Mouse (Mus musculus): ENCODE measurements at regions not wholly inside any gene's neighbourhood (a gene's known extent, or its start where the extent isn't known, plus 50 kb on each side); places are given as distances from the start of the nearest gene placed in this dataset.

DNA sequence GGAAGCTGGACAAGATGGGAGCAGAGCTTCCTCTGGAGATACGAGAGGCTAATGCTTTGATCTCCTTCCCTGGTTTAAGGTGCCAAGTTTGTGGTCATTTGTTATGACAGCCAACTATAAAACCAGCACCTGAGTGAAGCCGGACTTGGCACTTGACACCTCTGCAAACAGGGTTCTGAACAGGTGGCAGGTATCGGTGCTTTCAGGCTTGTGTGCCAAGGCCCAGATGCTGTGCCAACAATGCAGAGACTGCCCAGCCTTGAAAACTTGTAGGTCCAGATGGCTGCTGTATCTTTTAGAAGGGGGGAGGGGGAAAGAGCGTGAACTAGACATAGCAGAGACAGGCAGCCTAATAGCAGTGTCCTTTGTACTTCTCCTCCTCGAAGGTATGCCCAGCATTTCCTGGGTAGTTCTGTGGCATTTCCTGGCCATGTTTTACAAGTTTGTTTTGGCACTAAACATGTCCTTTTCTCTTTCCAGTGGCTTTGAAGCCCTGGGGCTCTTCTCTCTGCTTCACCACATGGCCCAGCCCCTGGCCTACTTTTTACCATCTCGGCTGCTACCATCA lies 196.3 kb upstream of the Maf start:
- no peaks in the 10 kb centered on the region for H3K27me3 ChIP-seq (ENCODE audit: control insufficient read depth, insufficient read depth, low read length)
- no peak for ATAC-seq (ENCODE audit: insufficient read depth, low FRiP score)
- H3K36me3 ChIP-seq (ENCODE audit: control insufficient read depth, insufficient read depth, low read length): no peaks in the 10 kb centered on the region
- H3K27ac ChIP-seq (ENCODE audit: low read length): no peak overlapping the region
- no peak overlapping the region for H3K9ac ChIP-seq (ENCODE audit: low read length)
- no peaks in the 10 kb centered on the region for H3K9me3 ChIP-seq (replicated peaks; ENCODE audit: control insufficient read depth, low read length)
- no peak overlapping the region for H3K4me3 ChIP-seq (replicated peaks; ENCODE audit: low read length)
- 68% methylated on average over 6 of the region's 6 CpGs for WGBS
- no peak overlapping the region for H3K4me2 ChIP-seq (ENCODE audit: low read depth, low read length)
- no peaks in the 10 kb centered on the region for H3K4me1 ChIP-seq (ENCODE audit: control insufficient read depth, insufficient read depth, low read length)

GRCm38 (mm10) chr8:115897521-115898178 lies 190.1 kb upstream of the Maf start:
- whole genome bisulfite sequencing: 37% methylated on average over 6 of the region's 6 CpGs

DNA sequence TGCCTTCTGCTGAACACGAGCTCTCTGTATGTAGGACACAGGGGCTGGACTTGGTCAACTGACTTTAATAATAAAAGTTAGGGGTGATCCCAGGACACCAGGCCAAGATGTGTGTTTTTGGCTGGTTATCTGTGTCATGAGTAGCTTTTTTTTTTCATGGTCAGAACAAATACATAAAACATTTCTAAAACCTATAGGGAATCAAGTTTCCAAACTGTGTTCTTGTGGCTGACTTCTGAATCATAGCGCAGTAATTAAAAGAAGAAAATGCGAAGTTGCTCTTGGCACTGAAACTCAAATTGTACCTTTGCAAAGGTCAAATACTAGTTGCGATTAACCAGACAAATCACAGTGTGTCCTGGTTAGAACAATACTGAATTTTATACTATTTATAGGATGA lies 189.5 kb upstream of the Maf start:
- H3K4me1 ChIP-seq (ENCODE audit: control insufficient read depth, insufficient read depth, low read length): no peaks in the 10 kb centered on the region
- H3K9ac ChIP-seq (ENCODE audit: low read length): no peak overlapping the region
- no peak overlapping the region for H3K4me3 ChIP-seq (replicated peaks; ENCODE audit: low read length)
- no peaks in the 10 kb centered on the region for H3K27me3 ChIP-seq (ENCODE audit: control insufficient read depth, insufficient read depth, low read length)
- no peak for ATAC-seq (ENCODE audit: insufficient read depth, low FRiP score)
- no peak overlapping the region for H3K27ac ChIP-seq (ENCODE audit: low read length)
- H3K36me3 ChIP-seq (ENCODE audit: control insufficient read depth, insufficient read depth, low read length): no peaks in the 10 kb centered on the region
- no peak overlapping the region for H3K4me2 ChIP-seq (ENCODE audit: low read depth, low read length)
- no peaks in the 10 kb centered on the region for H3K9me3 ChIP-seq (replicated peaks; ENCODE audit: control insufficient read depth, low read length)
- 68% methylated on average over 4 of the region's 4 CpGs for WGBS

More at GRCm38 (mm10) chr8:115897521-115898178, 190.1 kb upstream of the Maf start:
- H3K4me2 ChIP-seq (ENCODE audit: low read depth, low read length): no peak overlapping the region
- H3K4me3 ChIP-seq (replicated peaks; ENCODE audit: low read length): no peak overlapping the region
- no peaks in the 10 kb centered on the region for H3K27me3 ChIP-seq (ENCODE audit: control insufficient read depth, insufficient read depth, low read length)
- H3K36me3 ChIP-seq (ENCODE audit: control insufficient read depth, insufficient read depth, low read length): no peaks in the 10 kb centered on the region
- H3K9me3 ChIP-seq (replicated peaks; ENCODE audit: control insufficient read depth, low read length): no peaks in the 10 kb centered on the region
- H3K27ac ChIP-seq (ENCODE audit: low read length): 0 out of 2 replicates have a peak overlapping the region, but pooled peaks have one; percentile 25
- no peaks in the 10 kb centered on the region for H3K4me1 ChIP-seq (ENCODE audit: control insufficient read depth, insufficient read depth, low read length)
- peak; percentile 74; the same call in 1 of the 2 replicates for ATAC-seq (ENCODE audit: insufficient read depth, low FRiP score)
- H3K9ac ChIP-seq (ENCODE audit: low read length): no peak overlapping the region

- Histone ChIP-seq H3K9me3 (replicated peaks; ENCODE audit: control insufficient read depth, low read length) (no peaks in the 10 kb centered on the region), H3K27ac (ENCODE audit: low read length) (no peak overlapping the region), H3K36me3 (ENCODE audit: control insufficient read depth, insufficient read depth, low read length) (no peaks in the 10 kb centered on the region), H3K27me3 (ENCODE audit: control insufficient read depth, insufficient read depth, low read length) (no peaks in the 10 kb centered on the region), H3K4me1 (ENCODE audit: control insufficient read depth, insufficient read depth, low read length) (no peaks in the 10 kb centered on the region), H3K4me3 (replicated peaks; ENCODE audit: low read length) (no peak overlapping the region), H3K9ac (ENCODE audit: low read length) (no peak overlapping the region), H3K4me2 (ENCODE audit: low read depth, low read length) (no peak overlapping the region)
- 87% methylated on average over 4 of the region's 4 CpGs for WGBS
- ATAC-seq (ENCODE audit: insufficient read depth, low FRiP score): no peak
Measured at GRCm38 (mm10) chr8:115896066-115896465, 188.5 kb upstream of the Maf start.

- Histone ChIP-seq H3K27me3 (ENCODE audit: control insufficient read depth, insufficient read depth, low read length) (no peaks in the 10 kb centered on the region), H3K36me3 (ENCODE audit: control insufficient read depth, insufficient read depth, low read length) (no peaks in the 10 kb centered on the region), H3K27ac (ENCODE audit: low read length) (no peak overlapping the region), H3K4me3 (replicated peaks; ENCODE audit: low read length) (no peak overlapping the region), H3K9me3 (replicated peaks; ENCODE audit: control insufficient read depth, low read length) (no peaks in the 10 kb centered on the region), H3K4me1 (ENCODE audit: control insufficient read depth, insufficient read depth, low read length) (no peaks in the 10 kb centered on the region), H3K9ac (ENCODE audit: low read length) (no peak overlapping the region), H3K4me2 (ENCODE audit: low read depth, low read length) (no peak overlapping the region)
- ATAC-seq (ENCODE audit: insufficient read depth, low FRiP score): no peak
- WGBS: 82% methylated on average over 4 of the region's 4 CpGs
Measured at GRCm38 (mm10) chr8:115888278-115888677, 180.7 kb upstream of the Maf start.

GRCm38 (mm10) chr8:115885121-115885743 lies 177.6 kb upstream of the Maf start:
- Histone ChIP-seq H3K36me3 (ENCODE audit: control insufficient read depth, insufficient read depth, low read length) (no peaks in the 10 kb centered on the region), H3K9me3 (replicated peaks; ENCODE audit: control insufficient read depth, low read length) (no peaks in the 10 kb centered on the region), H3K4me2 (ENCODE audit: low read depth, low read length) (no peak overlapping the region), H3K4me3 (replicated peaks; ENCODE audit: low read length) (no peak overlapping the region), H3K4me1 (ENCODE audit: control insufficient read depth, insufficient read depth, low read length) (no peaks in the 10 kb centered on the region), H3K27ac (ENCODE audit: low read length) (no peak overlapping the region), H3K9ac (ENCODE audit: low read length) (no peak overlapping the region), H3K27me3 (ENCODE audit: control insufficient read depth, insufficient read depth, low read length) (no peaks in the 10 kb centered on the region)
- peak; percentile 17; the same call in 1 of the 2 replicates for ATAC-seq (ENCODE audit: insufficient read depth, low FRiP score)
- WGBS: 51% methylated on average over 2 of the region's 2 CpGs

GRCm38 (mm10) chr8:115883808-115884207 lies 176.2 kb upstream of the Maf start:
- Histone ChIP-seq H3K4me3 (replicated peaks; ENCODE audit: low read length) (no peak overlapping the region), H3K4me1 (ENCODE audit: control insufficient read depth, insufficient read depth, low read length) (no peaks in the 10 kb centered on the region), H3K36me3 (ENCODE audit: control insufficient read depth, insufficient read depth, low read length) (no peaks in the 10 kb centered on the region), H3K4me2 (ENCODE audit: low read depth, low read length) (no peak overlapping the region), H3K9me3 (replicated peaks; ENCODE audit: control insufficient read depth, low read length) (no peaks in the 10 kb centered on the region), H3K27me3 (ENCODE audit: control insufficient read depth, insufficient read depth, low read length) (no peaks in the 10 kb centered on the region), H3K9ac (ENCODE audit: low read length) (no peak overlapping the region), H3K27ac (ENCODE audit: low read length) (no peak overlapping the region)
- ATAC-seq (ENCODE audit: insufficient read depth, low FRiP score): no peak
- WGBS: 31% methylated on average over 3 of the region's 3 CpGs

DNA sequence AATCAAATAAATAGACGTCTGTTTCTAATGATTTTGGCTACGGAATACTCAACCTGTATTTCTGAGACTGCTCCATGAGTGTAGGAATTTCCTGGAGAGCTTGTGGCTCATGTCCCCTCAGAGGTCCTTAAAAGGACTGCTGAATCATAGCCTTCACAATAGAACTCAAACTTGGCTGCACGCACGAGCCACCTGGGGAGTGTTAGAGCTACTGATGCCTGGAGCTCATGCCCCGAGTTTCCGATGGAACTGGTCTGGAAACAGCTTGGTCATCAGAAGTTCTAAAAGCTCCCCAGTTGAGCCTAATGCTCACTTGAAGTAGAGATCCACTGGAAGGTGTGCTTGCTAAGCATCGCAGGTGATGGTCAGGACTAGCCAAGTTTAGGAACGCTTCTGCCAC lies 174.3 kb upstream of the Maf start:
- Histone ChIP-seq H3K27ac (ENCODE audit: low read length) (no peak overlapping the region), H3K4me1 (ENCODE audit: control insufficient read depth, insufficient read depth, low read length) (no peaks in the 10 kb centered on the region), H3K4me3 (replicated peaks; ENCODE audit: low read length) (no peak overlapping the region), H3K27me3 (ENCODE audit: control insufficient read depth, insufficient read depth, low read length) (no peaks in the 10 kb centered on the region), H3K4me2 (ENCODE audit: low read depth, low read length) (no peak overlapping the region), H3K9ac (ENCODE audit: low read length) (no peak overlapping the region), H3K9me3 (replicated peaks; ENCODE audit: control insufficient read depth, low read length) (no peaks in the 10 kb centered on the region), H3K36me3 (ENCODE audit: control insufficient read depth, insufficient read depth, low read length) (no peaks in the 10 kb centered on the region)
- WGBS: 76% methylated on average over 8 of the region's 8 CpGs
- no peak for ATAC-seq (ENCODE audit: insufficient read depth, low FRiP score)

GRCm38 (mm10) chr8:115874789-115875188 lies 167.2 kb upstream of the Maf start:
- Histone ChIP-seq H3K36me3 (ENCODE audit: control insufficient read depth, insufficient read depth, low read length) (no peaks in the 10 kb centered on the region), H3K27me3 (ENCODE audit: control insufficient read depth, insufficient read depth, low read length) (no peaks in the 10 kb centered on the region), H3K9me3 (replicated peaks; ENCODE audit: control insufficient read depth, low read length) (no peaks in the 10 kb centered on the region), H3K4me1 (ENCODE audit: control insufficient read depth, insufficient read depth, low read length) (0 out of 2 replicates have a peak, but pooled peaks cover 4% of the 10 kb centered on the region), H3K27ac (ENCODE audit: low read length) (peak overlapping the region; percentile 79), H3K4me3 (replicated peaks; ENCODE audit: low read length) (no peak overlapping the region), H3K4me2 (ENCODE audit: low read depth, low read length) (no peak overlapping the region), H3K9ac (ENCODE audit: low read length) (no peak overlapping the region)
- peak; percentile 81 for ATAC-seq (ENCODE audit: insufficient read depth, low FRiP score)
- WGBS: 34% methylated on average over 7 of the region's 7 CpGs

All from stomach, embryonic 16.5 days (tissue).